ENCODE assay signal across 7 mouse cellular contexts in the genomic region with DNA sequence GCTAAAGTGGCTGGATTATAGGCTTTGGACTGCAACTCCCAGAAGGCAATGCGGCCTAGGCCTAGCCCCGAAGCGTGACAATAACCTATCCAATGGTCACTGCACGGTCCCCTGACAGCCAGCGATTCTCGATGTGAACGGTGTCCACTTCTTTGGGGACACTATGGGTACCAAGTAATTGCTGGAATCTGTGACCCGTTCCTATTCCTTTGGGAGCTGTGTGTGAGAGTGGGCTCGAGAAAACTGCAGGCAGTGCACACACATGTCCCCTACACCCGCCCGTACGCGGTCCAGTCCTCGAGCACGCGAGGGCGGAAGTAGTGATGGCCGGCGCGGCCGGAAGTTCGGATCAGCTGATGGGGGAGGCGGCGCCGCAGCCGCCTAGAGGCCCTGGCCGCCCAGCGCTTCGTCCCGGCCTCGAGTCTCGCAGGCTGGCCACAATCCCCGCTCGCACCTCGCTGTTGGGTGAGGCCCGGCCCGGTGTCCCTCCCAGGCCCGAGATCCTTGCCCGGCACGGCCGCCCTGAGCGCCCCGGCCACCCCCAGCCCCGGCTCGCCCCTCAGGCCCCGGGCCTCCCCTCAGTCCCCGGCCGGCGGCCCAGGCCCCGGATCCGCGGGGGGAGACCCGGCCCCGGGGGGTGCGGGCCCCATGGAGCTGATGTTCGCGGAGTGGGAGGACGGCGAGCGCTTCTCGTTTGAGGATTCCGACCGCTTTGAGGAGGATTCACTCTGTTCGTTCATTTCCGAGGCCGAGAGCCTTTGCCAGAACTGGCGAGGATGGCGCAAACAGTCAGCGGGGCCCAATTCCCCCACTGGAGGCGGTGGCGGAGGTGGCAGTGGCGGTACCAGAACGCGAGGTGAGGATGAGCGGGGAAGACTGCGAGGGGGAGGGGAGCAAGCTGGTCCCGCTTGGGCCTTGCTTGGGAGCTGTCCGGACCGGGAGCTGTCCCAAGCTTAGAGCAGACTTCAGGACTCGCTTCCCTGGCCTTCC. TPM values are rescaled to one million over a fixed set of nuclear protein-coding genes. Genes with fewer than 3 reads are reported as not detected.
A peak's percentile ranks its signal among the peaks of the same experiment; 100 is the strongest.
DNase-seq lines count a peak whose midpoint lies in the region; ATAC-seq lines count a peak whose summit lies in the region.

Zswim8 (plus strand) TSS at position 352 of the 990 bp plus-strand sequence.

- ATAC-seq in granulocyte monocyte progenitor cell, adult 5-6 weeks (replicated peaks; ENCODE audit: poor library complexity, severe bottlenecking) = peak; percentile 73
- ATAC-seq in midbrain, embryonic 13.5 days = peak; percentile 96

- peak; percentile 93 for DNase-seq in adrenal gland, postnatal 10 days
- peak; percentile 92 for DNase-seq in embryonic facial prominence, embryonic 10.5 days (ENCODE audit: low spot score)
- DNase-seq in kidney, adult 11 months = peak; percentile 91
- DNase-seq in limb, embryonic 10.5 days (ENCODE audit: low spot score) = peak; percentile 94
- peak; percentile 80 for DNase-seq in spleen, adult 12 weeks (ENCODE audit: low spot score)

- peak within 1 kb of the TSS; percentile 95 for H3K27ac ChIP-seq in embryonic facial prominence, embryonic 10.5 days (replicated peaks)
- peak within 1 kb of the TSS; percentile 95 for H3K27ac ChIP-seq in limb, embryonic 10.5 days
- peak within 1 kb of the TSS; percentile 87 for H3K27ac ChIP-seq in midbrain, embryonic 13.5 days

- H3K36me3 ChIP-seq in embryonic facial prominence, embryonic 10.5 days (replicated peaks) = peaks cover 45% of the 10 kb centered on the region
- peaks cover 48% of the 10 kb centered on the region for H3K36me3 ChIP-seq in limb, embryonic 10.5 days
- peaks cover 38% of the 10 kb centered on the region for H3K36me3 ChIP-seq in midbrain, embryonic 13.5 days

- H3K4me1 ChIP-seq in embryonic facial prominence, embryonic 10.5 days = peaks cover 30% of the 10 kb centered on the region
- H3K4me1 ChIP-seq in limb, embryonic 10.5 days = peaks cover 24% of the 10 kb centered on the region
- H3K4me1 ChIP-seq in midbrain, embryonic 13.5 days (replicated peaks) = peaks cover 29% of the 10 kb centered on the region

- peak within 1 kb of the TSS; percentile 99 for H3K9ac ChIP-seq in midbrain, embryonic 13.5 days (replicated peaks)

- no peaks in the 10 kb centered on the region for H3K27me3 ChIP-seq in embryonic facial prominence, embryonic 10.5 days (replicated peaks; ENCODE audit: low read depth, poor library complexity, severe bottlenecking)
- no peaks in the 10 kb centered on the region for H3K27me3 ChIP-seq in limb, embryonic 10.5 days (ENCODE audit: low read depth, poor library complexity, severe bottlenecking)
- no peaks in the 10 kb centered on the region for H3K27me3 ChIP-seq in midbrain, embryonic 13.5 days

- no peaks in the 10 kb centered on the region for H3K9me3 ChIP-seq in embryonic facial prominence, embryonic 10.5 days
- no peaks in the 10 kb centered on the region for H3K9me3 ChIP-seq in limb, embryonic 10.5 days (replicated peaks)
- H3K9me3 ChIP-seq in midbrain, embryonic 13.5 days = no peaks in the 10 kb centered on the region

- H3K4me3 ChIP-seq in embryonic facial prominence, embryonic 10.5 days = peak within 1 kb of the TSS; percentile 99
- H3K4me3 ChIP-seq in limb, embryonic 10.5 days = peak within 1 kb of the TSS; percentile 99
- peak within 1 kb of the TSS; percentile 98 for H3K4me3 ChIP-seq in midbrain, embryonic 13.5 days (replicated peaks)

- H3K4me2 ChIP-seq in midbrain, embryonic 13.5 days (replicated peaks) = peak within 1 kb of the TSS; percentile 77

- under 1% methylated on average over 80 of the region's 80 CpGs for WGBS in embryonic facial prominence, embryonic 10.5 days
- under 1% methylated on average over 80 of the region's 80 CpGs for WGBS in limb, embryonic 10.5 days
- under 1% methylated on average over 76 of the region's 80 CpGs for WGBS in midbrain, embryonic 13.5 days

RNA-seq across cellular contexts. Expression of gene Zswim8, which starts in this region (rescaled TPM):
- total RNA-seq in adrenal gland, postnatal 10 days (2021) = 100 to 1,000 TPM in 1 of 2 experiments, 10 to 100 TPM in 1; 83.7 to 104 TPM
- polyA plus RNA-seq in embryonic facial prominence, embryonic 10.5 days (2016; fragmentation: Nextera tagmentation; extraction: Ambion mirVana) = 34.2 and 36.3 TPM in 2 replicates
- 47.5 and 51.8 TPM in 2 replicates for total RNA-seq in granulocyte monocyte progenitor cell, adult 5-6 weeks (2014; fragmentation: Nextera tagmentation)
- 21.1 and 23.2 TPM in 2 replicates for total RNA-seq in granulocyte monocyte progenitor cell, adult 5-6 weeks (2017)
- polyA plus RNA-seq in limb, embryonic 10.5 days (2016; fragmentation: Nextera tagmentation; extraction: Ambion mirVana) = 32.5 and 39.3 TPM in 2 replicates
- polyA plus RNA-seq in midbrain, embryonic 13.5 days (2015; fragmentation: Nextera tagmentation; extraction: Ambion mirVana) = 46.5 and 57.7 TPM in 2 replicates

Comparison
In these comparisons a context has a peak if more than half of its experiments do, and no peak if none do; other contexts are left out.
1. Peak in every context shown above with its lines: DNase-seq, ATAC-seq, H3K4me3 ChIP-seq and H3K27ac ChIP-seq.